Mouse (Mus musculus) MEL (cell line): ENCODE data around the gene Slc6a9. TPM values are rescaled to one million over a fixed set of nuclear protein-coding genes. Genes with fewer than 3 reads are reported as not detected.

Experiments used
- DNase-seq: peaks from one replicate; pipeline ENCODE4 v3.0.0; 2011; ENCODE audit warnings: low read depth, low spot score
- H3K27ac ChIP-seq: 2 replicates; pipeline ENCODE4 v1.5.1; 2012; ENCODE audit warnings: low read depth, mild to moderate bottlenecking, control low read depth, low read length, moderate library complexity; ENCODE audit not compliant: control insufficient read depth
- H3K27me3 ChIP-seq, 2 experiments: fragments of 150-350 bp in 1 of 2; sonication (generic) in 1 of 2; 2 replicates each; pipeline ENCODE4 v1.6.1; 2012; ENCODE audit warnings: low read length in 2 of 2, mild to moderate bottlenecking in 2 of 2, improper control_type of control experiment in 1 of 2, moderate library complexity in 1 of 2; ENCODE audit not compliant: insufficient read depth in 2 of 2, control insufficient read depth in 1 of 2
- H3K36me3 ChIP-seq, 2 experiments: 2 replicates each; pipeline ENCODE4 v1.6.1; 2012 to 2014; ENCODE audit warnings: low read length in 2 of 2, improper control_type of control experiment in 1 of 2, inconsistent platforms in 1 of 2, mild to moderate bottlenecking in 1 of 2; ENCODE audit not compliant: insufficient read depth in 2 of 2, control insufficient read depth in 1 of 2
- H3K4me1 ChIP-seq, 2 experiments: fragments of 150-350 bp in 1 of 2; sonication (generic) in 1 of 2; 2 replicates each; pipeline ENCODE4 v1.6.1; 2012; ENCODE audit warnings: low read length in 2 of 2, improper control_type of control experiment in 1 of 2, mild to moderate bottlenecking in 1 of 2; ENCODE audit not compliant: insufficient read depth in 2 of 2, control insufficient read depth in 1 of 2
- H3K4me3 ChIP-seq, 2 experiments: fragments of 150-350 bp in 1 of 2; sonication (generic) in 1 of 2; 2 replicates each; pipeline ENCODE4 v1.5.1; 2012; ENCODE audit warnings: low read depth in 2 of 2, low read length in 2 of 2, mild to moderate bottlenecking in 2 of 2, moderate library complexity in 2 of 2, control low read depth in 1 of 2, improper control_type of control experiment in 1 of 2; ENCODE audit not compliant: control insufficient read depth in 1 of 2, insufficient read depth in 1 of 2
- H3K79me2 ChIP-seq: 2 replicates; pipeline ENCODE4 v1.6.1; 2012; ENCODE audit warnings: mild to moderate bottlenecking, low read length, moderate library complexity; ENCODE audit not compliant: control insufficient read depth, poor library complexity, insufficient read depth
- H3K9ac ChIP-seq: 2 replicates; pipeline ENCODE4 v1.6.1; 2012; ENCODE audit warnings: low read depth, mild to moderate bottlenecking, control low read depth, low read length, moderate library complexity; ENCODE audit not compliant: control insufficient read depth, poor library complexity, severe bottlenecking
- H3K9me3 ChIP-seq: fragments of 150-350 bp; sonication (generic); replicated peaks from 2 replicates; pipeline ENCODE4 v1.6.1; 2012; ENCODE audit warnings: mild to moderate bottlenecking, low read length, improper control_type of control experiment, moderate library complexity; ENCODE audit not compliant: insufficient read depth
- CTCF ChIP-seq, 3 experiments: IDR thresholded peaks in 2 of 3; conservative IDR thresholded peaks in 1 of 3; 2 replicates each; pipeline ENCODE4 v1.5.1; 2011 to 2012; ENCODE audit warnings: low read length in 3 of 3, low read depth in 2 of 3, mild to moderate bottlenecking in 2 of 3, improper control_type of control experiment in 1 of 3, inconsistent platforms in 1 of 3, mixed read lengths in 1 of 3, moderate library complexity in 1 of 3; ENCODE audit not compliant: control insufficient read depth in 1 of 3, insufficient read depth in 1 of 3, poor library complexity in 1 of 3, severe bottlenecking in 1 of 3
- E2F4 ChIP-seq: IDR thresholded peaks from 2 replicates; pipeline ENCODE4 v1.6.1; 2011; ENCODE audit warnings: low read depth, low read length, improper control_type of control experiment, borderline replicate concordance
- EP300 ChIP-seq, 2 experiments: IDR thresholded peaks; 2 replicates each; pipeline ENCODE4 v1.6.1; 2011; ENCODE audit warnings: improper control_type of control experiment in 2 of 2, low read length in 2 of 2, low read depth in 1 of 2, mild to moderate bottlenecking in 1 of 2
- JUND ChIP-seq: IDR thresholded peaks from 2 replicates; pipeline ENCODE4 v1.6.1; 2011; ENCODE audit warnings: low read depth, mild to moderate bottlenecking, improper control_type of control experiment, low read length
- KAT2A ChIP-seq: conservative IDR thresholded peaks from 2 replicates; pipeline ENCODE4 v1.6.1; 2012; ENCODE audit warnings: low read depth, low read length, improper control_type of control experiment, inconsistent platforms
- MAFK ChIP-seq: IDR thresholded peaks from 2 replicates; pipeline ENCODE4 v1.6.1; 2011; ENCODE audit warnings: low read depth, mild to moderate bottlenecking, low read length, improper control_type of control experiment, borderline replicate concordance
- MAX ChIP-seq: IDR thresholded peaks from 2 replicates; pipeline ENCODE4 v1.6.1; 2011; ENCODE audit warnings: low read length, improper control_type of control experiment
- MAZ ChIP-seq: IDR thresholded peaks from 2 replicates; pipeline ENCODE4 v1.6.1; 2012; ENCODE audit warnings: low read depth, mild to moderate bottlenecking, inconsistent platforms, low read length, improper control_type of control experiment
- MEF2A ChIP-seq: IDR thresholded peaks from 2 replicates; pipeline ENCODE4 v1.6.1; 2014; ENCODE audit warnings: low read depth, mild to moderate bottlenecking, inconsistent platforms, low read length, improper control_type of control experiment; ENCODE audit not compliant: poor library complexity, insufficient replicate concordance, severe bottlenecking; ENCODE audit errors: extremely low read depth
- MXI1 ChIP-seq: IDR thresholded peaks from 2 replicates; pipeline ENCODE4 v1.6.1; 2011; ENCODE audit warnings: mild to moderate bottlenecking, low read depth, low read length, improper control_type of control experiment
- MYB ChIP-seq: IDR thresholded peaks from 2 replicates; pipeline ENCODE4 v1.6.1; 2011; ENCODE audit warnings: mild to moderate bottlenecking, low read depth, low read length, improper control_type of control experiment
- NELFE ChIP-seq: IDR thresholded peaks from 2 replicates; pipeline ENCODE4 v1.6.1; 2011; ENCODE audit warnings: low read depth, low read length, improper control_type of control experiment
- NRF1 ChIP-seq: IDR thresholded peaks from 2 replicates; pipeline ENCODE4 v1.6.1; 2014; ENCODE audit warnings: low read depth, mild to moderate bottlenecking, inconsistent platforms, low read length, improper control_type of control experiment, moderate library complexity; ENCODE audit not compliant: poor library complexity, insufficient read depth, severe bottlenecking
- POLR2AphosphoS2 ChIP-seq: IDR thresholded peaks from 2 replicates; pipeline ENCODE4 v1.6.1; 2011; ENCODE audit warnings: low read length, improper control_type of control experiment
- RAD21 ChIP-seq: IDR thresholded peaks from 2 replicates; pipeline ENCODE4 v1.6.1; 2011; ENCODE audit warnings: mild to moderate bottlenecking, low read depth, low read length, improper control_type of control experiment
- SMC3 ChIP-seq: IDR thresholded peaks from 2 replicates; pipeline ENCODE4 v1.6.1; 2011; ENCODE audit warnings: low read depth, low read length, improper control_type of control experiment
- TBP ChIP-seq: IDR thresholded peaks from 2 replicates; pipeline ENCODE4 v1.8.0; 2011; ENCODE audit warnings: low read depth, low read length, improper control_type of control experiment
- TCF12 ChIP-seq: IDR thresholded peaks from 2 replicates; pipeline ENCODE4 v1.6.1; 2014; ENCODE audit warnings: low read depth, mild to moderate bottlenecking, inconsistent platforms, low read length, improper control_type of control experiment, moderate library complexity
- UBTF ChIP-seq: IDR thresholded peaks from 2 replicates; pipeline ENCODE4 v1.6.1; 2012; ENCODE audit warnings: low read depth, mild to moderate bottlenecking, inconsistent platforms, low read length, improper control_type of control experiment, moderate library complexity, borderline replicate concordance; ENCODE audit not compliant: insufficient read depth
- USF2 ChIP-seq, 2 experiments: IDR thresholded peaks; 2 replicates each; pipeline ENCODE4 v1.6.1; 2011 to 2012; ENCODE audit warnings: improper control_type of control experiment in 2 of 2, low read length in 2 of 2, borderline replicate concordance in 1 of 2, inconsistent platforms in 1 of 2, low read depth in 1 of 2, mild to moderate bottlenecking in 1 of 2; ENCODE audit not compliant: insufficient read depth in 1 of 2
- ZC3H11A ChIP-seq: IDR thresholded peaks from 2 replicates; pipeline ENCODE4 v1.6.1; 2012; ENCODE audit warnings: low read depth, mild to moderate bottlenecking, inconsistent platforms, low read length, improper control_type of control experiment
- ZMIZ1 ChIP-seq: IDR thresholded peaks from 2 replicates; pipeline ENCODE4 v1.6.1; 2012; ENCODE audit warnings: low read depth, mild to moderate bottlenecking, inconsistent platforms, low read length, improper control_type of control experiment, moderate library complexity
- ZNF384 ChIP-seq: IDR thresholded peaks from 2 replicates; pipeline ENCODE4 v1.6.1; 2012; ENCODE audit warnings: low read depth, mild to moderate bottlenecking, inconsistent platforms, low read length, improper control_type of control experiment
- polyA plus RNA-seq, 2 experiments: library from polyadenylated mRNA; stranded (reverse) in 1 of 2; unstranded in 1 of 2; fragments of >175 nt in 1 of 2; fragments of >200 nt in 1 of 2; gene quantifications; 2 replicates each; pipeline versions ENCODE4 v1.2.1 to v1.2.4; 2012; ENCODE audit warnings: low replicate concordance in 2 of 2, low read depth in 1 of 2; ENCODE audit not compliant: insufficient read length in 2 of 2, insufficient read depth in 1 of 2, missing spikeins in 1 of 2
- total RNA-seq: library from RNA; depleted of rRNA; stranded (reverse); fragments of 300-350 nt; gene quantifications from 2 replicates; pipeline ENCODE4 v1.2.3, GENCODE M21; 2012

Slc6a9 gene
- total and polyA plus RNA-seq, 3 experiments, result 3.2 to 21.2 TPM; not detected in 1

DNA sequence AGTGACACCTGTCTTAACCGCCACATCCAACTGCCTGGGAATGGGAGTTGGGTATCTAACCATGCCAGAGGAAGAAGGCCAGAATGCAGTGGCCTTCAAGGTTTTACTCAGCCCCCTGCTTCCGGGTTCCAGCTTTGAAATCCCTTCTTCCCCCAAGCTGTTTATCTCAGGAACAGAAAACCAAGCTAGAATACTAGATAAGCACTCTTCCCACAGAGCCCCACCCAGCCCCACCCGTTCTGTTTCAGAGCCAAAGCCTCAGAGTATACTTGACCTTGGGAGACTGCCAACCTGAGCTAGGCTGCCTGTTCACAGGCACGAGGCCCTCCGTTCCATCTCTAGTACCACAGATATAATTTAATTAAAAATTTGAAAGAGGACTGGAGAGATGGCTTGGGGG is 27.3 kb upstream of the Slc6a9 start (continued):
- no peak for TF ChIP-seq USF2 (IDR thresholded peaks at IDR 0.05; ENCODE audit: borderline replicate concordance in 1 of 2, insufficient read depth in 1 of 2, low read depth in 1 of 2, low read length in 2 of 2)
- TF ChIP-seq ZNF384, result no peak
- TF ChIP-seq UBTF, result no peak
- peak; percentile 59; the same call in 1 of the 2 replicates for TF ChIP-seq MAFK
- no peak for TF ChIP-seq ZMIZ1
- TF ChIP-seq MXI1, result 0 out of 2 replicates have a peak, but pooled peaks have one; percentile 12
- peak; percentile 62; the same call in 1 of the 2 replicates for TF ChIP-seq MAZ
- no peak for TF ChIP-seq NRF1
- no peak for TF ChIP-seq MEF2A
- TF ChIP-seq EP300 (IDR thresholded peaks at IDR 0.05; ENCODE audit: low read depth in 1 of 2, low read length in 2 of 2), result peak; percentile 84 to 90
- 0 out of 2 replicates have a peak, but pooled peaks have one; percentile 18 for TF ChIP-seq TBP
- no peak for TF ChIP-seq ZC3H11A
- no peak; the same call in 1 of the 2 replicates for TF ChIP-seq RAD21
- TF ChIP-seq JUND, result no peak
- no peak for TF ChIP-seq E2F4
- peak; percentile 92 for TF ChIP-seq TCF12
- peak; percentile 52 for TF ChIP-seq MAX
- TF ChIP-seq NELFE, result no peak
- no peak for TF ChIP-seq KAT2A
- TF ChIP-seq MYB, result peak; percentile 58

DNA sequence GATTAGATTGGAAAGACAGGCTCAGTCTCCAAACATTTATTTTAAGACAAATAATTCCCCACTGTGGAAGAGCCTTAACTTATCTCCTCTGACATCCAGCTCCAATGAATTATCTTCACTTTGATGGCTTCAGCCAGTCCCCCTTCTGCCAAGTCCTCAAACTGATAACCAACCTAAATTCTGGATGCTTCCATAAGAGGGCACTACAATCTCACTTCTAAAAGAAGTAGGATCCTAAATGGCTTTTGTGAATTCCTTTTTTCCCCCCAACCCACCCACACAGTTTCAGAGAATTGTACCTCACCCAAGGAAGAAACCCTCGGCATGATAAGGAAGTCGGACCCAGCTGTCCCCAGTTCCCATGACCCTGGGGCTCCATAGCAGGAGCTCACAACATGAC is 23.4 kb upstream of the Slc6a9 start:
- peak; percentile 39 for DNase-seq
- Histone ChIP-seq H3K27ac (no peak overlapping the region), H3K9ac (no peak overlapping the region), H3K27me3 (peaks cover 0 to 1% of the 10 kb centered on the region in 2 experiments; a peak in 3 of 4 replicates), H3K4me1 (peaks cover 5 to 17% of the 10 kb centered on the region in 2 experiments), H3K9me3 (no peaks in the 10 kb centered on the region), H3K79me2 (no peaks in the 10 kb centered on the region), H3K4me3 (no peak overlapping the region), H3K36me3 (peaks cover 0 to 15% of the 10 kb centered on the region in 2 experiments; a peak in 2 of 4 replicates)
- TF ChIP-seq CTCF (IDR thresholded peaks at IDR 0.05 in 2 of 3, conservative IDR thresholded peaks at IDR 0.05 in 1 of 3; ENCODE audit: control insufficient read depth in 1 of 3, insufficient read depth in 1 of 3, low read depth in 2 of 3, low read length in 3 of 3, poor library complexity in 1 of 3, severe bottlenecking in 1 of 3) (peak in 2 of 3 experiments; percentile 32 to 62; a peak in 4 of 6 replicates), SMC3 (peak; percentile 63), NRF1 (no peak), POLR2AphosphoS2 (no peak), MAFK (no peak), ZC3H11A (peak; percentile 42), RAD21 (peak; percentile 72)
